Mouse (Mus musculus) liver, embryonic 16.5 days (tissue): ENCODE data around the gene Tacc2. TPM values are rescaled to one million over a fixed set of nuclear protein-coding genes. Genes with fewer than 3 reads are reported as not detected.

Experiments
- ATAC-seq: fragments of 200-750 bp; cut with Nextera tagmentation; 2 replicates; pipeline ENCODE4 v1.8.0; 2017; ENCODE audit warnings: low read depth, mild to moderate bottlenecking, moderate number of reproducible peaks, moderate library complexity
- H3K27ac ChIP-seq: fragments of 300-500 bp; sonication (generic); 2 replicates; pipeline ENCODE4 v1.5.1; 2014; ENCODE audit warnings: mild to moderate bottlenecking, low read length
- H3K27me3 ChIP-seq: fragments of 300-500 bp; sonication (generic); 2 replicates; pipeline ENCODE4 v1.6.1; 2014; ENCODE audit warnings: low read depth, low read length, mixed read lengths; ENCODE audit not compliant: control insufficient read depth, insufficient read depth
- H3K36me3 ChIP-seq: fragments of 300-500 bp; sonication (generic); 2 replicates; pipeline ENCODE4 v1.6.1; 2014; ENCODE audit warnings: mild to moderate bottlenecking; ENCODE audit not compliant: control insufficient read depth, insufficient read depth
- H3K4me1 ChIP-seq: fragments of 300-500 bp; sonication (generic); 2 replicates; pipeline ENCODE4 v1.6.1; 2014; ENCODE audit warnings: low read depth, low read length, mixed read lengths; ENCODE audit not compliant: control insufficient read depth
- H3K4me2 ChIP-seq: fragments of 300-500 bp; sonication (generic); 2 replicates; pipeline ENCODE4 v1.6.1; 2014; ENCODE audit warnings: low read depth, low read length, mixed read lengths
- H3K4me3 ChIP-seq: fragments of 300-500 bp; sonication (generic); 2 replicates; pipeline ENCODE4 v1.5.1; 2014; ENCODE audit warnings: low read depth, mild to moderate bottlenecking, low read length
- H3K9ac ChIP-seq: fragments of 300-500 bp; sonication (generic); 2 replicates; pipeline ENCODE4 v1.6.1; 2014; ENCODE audit warnings: low read depth, low read length
- H3K9me3 ChIP-seq: fragments of 300-500 bp; sonication (generic); replicated peaks from 2 replicates; pipeline ENCODE4 v1.6.1; 2016; ENCODE audit warnings: low read length; ENCODE audit not compliant: control insufficient read depth
- WGBS: fragments of 180-500 bp; shearing (Covaris S2); extraction: QIAGEN DNeasy Blood & Tissue Kit; methylation state at CpG from one replicate; pipeline ENCODE4 v1.1.7; 2014; ENCODE audit not compliant: insufficient replicate concordance; 5-methylcytosine and 5-hydroxymethylcytosine counted together
- polyA plus RNA-seq: library from polyadenylated mRNA; unstranded; fragments of >200 nt; fragmentation: Nextera tagmentation; extraction: Ambion mirVana; gene quantifications from 2 replicates; pipeline ENCODE4 v1.2.1, GENCODE M21; 2015

The Tacc2 gene
- polyA plus RNA-seq, 1 experiment from 2014 or later, result 3.3 TPM

DNA sequence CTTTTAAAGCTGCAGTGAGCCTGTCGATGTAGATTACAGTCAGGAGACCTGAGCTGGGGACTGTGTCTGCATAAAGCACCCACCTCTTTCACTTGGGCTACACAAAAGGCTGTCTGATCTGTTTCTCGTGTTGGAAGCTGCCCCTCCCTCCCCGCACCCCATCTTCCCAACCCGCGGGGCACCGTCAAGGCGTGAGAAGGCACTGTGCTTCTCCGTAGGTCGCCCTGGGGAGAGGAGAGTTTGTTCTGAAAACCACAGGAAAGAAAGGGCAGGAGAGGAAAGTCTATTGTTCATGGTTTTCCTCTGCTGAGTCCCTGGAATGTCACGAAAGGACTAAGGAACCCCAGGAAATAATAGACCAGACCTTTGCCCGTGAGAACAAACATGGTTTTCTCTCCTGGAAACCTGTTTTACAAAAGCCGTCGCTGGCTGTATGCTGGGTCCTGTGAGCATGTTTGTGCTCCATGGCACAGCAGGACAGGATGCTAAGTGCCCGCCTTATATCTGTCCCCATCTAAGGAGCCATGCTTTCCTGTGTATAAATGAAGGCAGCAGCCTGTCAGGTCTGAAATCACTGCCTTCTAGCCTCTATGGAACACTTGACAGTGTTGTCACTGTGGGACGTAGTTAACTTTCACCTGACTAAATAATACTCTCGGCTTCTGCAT is 142.8 kb downstream of the Tacc2 start:
- Histone ChIP-seq H3K36me3 (no peaks in the 10 kb centered on the region), H3K9me3 (no peaks in the 10 kb centered on the region), H3K27ac (no peak overlapping the region), H3K4me1 (no peaks in the 10 kb centered on the region; the same call in 1 of the 2 replicates), H3K9ac (no peak overlapping the region), H3K4me3 (no peak overlapping the region), H3K4me2 (no peak overlapping the region), H3K27me3 (no peaks in the 10 kb centered on the region)
- ATAC-seq, result no peak
- 37% methylated on average over 16 of the region's 16 CpGs for WGBS

- Histone ChIP-seq H3K27ac (no peak overlapping the region), H3K27me3 (no peaks in the 10 kb centered on the region), H3K4me1 (no peaks in the 10 kb centered on the region; the same call in 1 of the 2 replicates), H3K9me3 (no peaks in the 10 kb centered on the region), H3K9ac (no peak overlapping the region), H3K4me3 (no peak overlapping the region), H3K4me2 (no peak overlapping the region), H3K36me3 (no peaks in the 10 kb centered on the region)
- no peak for ATAC-seq
- 67% methylated on average over 9 of the region's 9 CpGs for WGBS
Measured at GRCm38 (mm10) chr7:130720646-130721335, 143.6 kb downstream of the Tacc2 start.

GRCm38 (mm10) chr7:130726185-130726584 is 148.9 kb downstream of the Tacc2 start:
- Histone ChIP-seq H3K4me1 (peaks cover 5% of the 10 kb centered on the region), H3K27ac (no peak overlapping the region), H3K9ac (no peak overlapping the region), H3K9me3 (no peaks in the 10 kb centered on the region), H3K27me3 (no peaks in the 10 kb centered on the region), H3K4me3 (no peak overlapping the region), H3K36me3 (no peaks in the 10 kb centered on the region), H3K4me2 (no peak overlapping the region)
- ATAC-seq, result no peak
- WGBS, result 25% methylated on average over 3 of the region's 3 CpGs

GRCm38 (mm10) chr7:130726724-130727422 is 149.6 kb downstream of the Tacc2 start:
- Histone ChIP-seq H3K4me3 (no peak overlapping the region), H3K9ac (no peak overlapping the region), H3K27me3 (no peaks in the 10 kb centered on the region), H3K36me3 (no peaks in the 10 kb centered on the region), H3K9me3 (no peaks in the 10 kb centered on the region), H3K27ac (no peak overlapping the region), H3K4me2 (no peak overlapping the region), H3K4me1 (peaks cover 5% of the 10 kb centered on the region)
- ATAC-seq, result no peak
- WGBS, result 29% methylated on average over 8 of the region's 8 CpGs

DNA sequence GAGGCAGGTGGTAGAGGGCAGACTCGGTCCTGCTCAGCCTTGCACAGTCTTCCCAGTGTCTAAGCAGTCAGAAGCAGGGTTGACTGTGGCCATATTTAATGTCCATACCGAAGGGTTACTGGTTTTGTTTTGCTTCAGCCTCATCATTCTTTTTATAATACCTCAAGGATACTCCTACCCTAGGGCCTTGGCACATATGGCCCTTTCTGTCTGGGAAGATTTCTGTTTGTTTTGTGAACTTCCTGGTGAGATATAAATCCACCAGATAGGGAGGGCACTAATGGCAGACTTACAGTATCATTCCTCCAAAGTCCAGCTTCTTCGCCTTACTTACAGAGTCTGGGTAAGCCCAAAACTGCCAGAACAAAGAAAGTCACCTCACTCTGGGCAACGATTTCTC is 150.3 kb downstream of the Tacc2 start:
- H3K36me3 ChIP-seq, result no peaks in the 10 kb centered on the region
- no peak overlapping the region for H3K4me2 ChIP-seq
- H3K4me1 ChIP-seq, result peaks cover 5% of the 10 kb centered on the region
- no peaks in the 10 kb centered on the region for H3K27me3 ChIP-seq
- no peak overlapping the region for H3K4me3 ChIP-seq
- H3K9me3 ChIP-seq, result no peaks in the 10 kb centered on the region
- no peak overlapping the region for H3K27ac ChIP-seq
- 58% methylated on average over 4 of the region's 4 CpGs for WGBS
- no peak for ATAC-seq
- no peak overlapping the region for H3K9ac ChIP-seq

DNA sequence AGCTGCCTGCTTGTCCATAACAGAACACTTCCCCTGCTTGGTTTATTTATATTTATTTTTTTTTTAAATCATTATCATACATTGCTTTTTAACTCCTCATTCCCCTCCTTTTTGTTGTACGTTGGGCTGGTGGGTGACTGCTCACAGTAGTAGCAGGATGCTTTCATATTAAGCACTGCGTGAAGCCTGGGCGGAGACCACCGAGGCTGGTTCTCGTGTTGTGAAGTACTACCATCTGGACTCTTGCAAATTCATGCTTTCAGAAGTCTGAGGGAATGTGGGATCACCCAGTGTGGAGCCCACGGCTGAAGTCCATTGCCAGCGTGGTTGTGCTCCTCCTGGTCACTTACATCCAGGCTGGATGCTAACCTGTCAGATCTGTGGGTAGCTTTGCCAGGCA is 154.6 kb downstream of the Tacc2 start:
- Histone ChIP-seq H3K9me3 (no peaks in the 10 kb centered on the region), H3K36me3 (no peaks in the 10 kb centered on the region), H3K27me3 (no peaks in the 10 kb centered on the region), H3K4me2 (no peak overlapping the region), H3K9ac (no peak overlapping the region), H3K27ac (no peak overlapping the region), H3K4me1 (peaks cover 4% of the 10 kb centered on the region), H3K4me3 (no peak overlapping the region)
- WGBS, result 72% methylated on average over 7 of the region's 7 CpGs
- no peak for ATAC-seq

DNA sequence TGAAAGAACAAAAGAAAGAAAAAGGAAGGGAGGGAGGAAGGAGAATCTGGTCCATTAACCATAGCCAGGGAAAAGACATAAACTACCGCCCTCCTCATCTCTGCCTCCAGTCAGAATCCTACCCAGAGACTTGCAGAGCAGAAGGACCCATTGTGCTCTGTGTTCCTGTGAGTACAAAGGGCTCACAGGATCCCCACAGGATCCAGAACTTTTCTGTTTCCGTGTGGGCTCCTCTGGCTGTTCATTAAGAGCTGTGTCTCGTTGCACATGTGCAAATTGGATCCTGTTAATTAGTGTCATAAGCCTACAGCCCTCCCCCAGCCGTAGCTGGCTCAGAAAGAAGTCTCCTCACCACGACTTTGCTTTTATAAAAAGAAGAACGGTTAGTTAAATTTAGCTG is 155.7 kb downstream of the Tacc2 start:
- 60% methylated on average over 6 of the region's 6 CpGs for WGBS
- H3K4me1 ChIP-seq, result no peaks in the 10 kb centered on the region
- no peaks in the 10 kb centered on the region for H3K27me3 ChIP-seq
- no peaks in the 10 kb centered on the region for H3K9me3 ChIP-seq
- no peak overlapping the region for H3K4me3 ChIP-seq
- H3K36me3 ChIP-seq, result no peaks in the 10 kb centered on the region
- H3K4me2 ChIP-seq, result no peak overlapping the region
- no peak for ATAC-seq
- H3K9ac ChIP-seq, result no peak overlapping the region
- H3K27ac ChIP-seq, result no peak overlapping the region

DNA sequence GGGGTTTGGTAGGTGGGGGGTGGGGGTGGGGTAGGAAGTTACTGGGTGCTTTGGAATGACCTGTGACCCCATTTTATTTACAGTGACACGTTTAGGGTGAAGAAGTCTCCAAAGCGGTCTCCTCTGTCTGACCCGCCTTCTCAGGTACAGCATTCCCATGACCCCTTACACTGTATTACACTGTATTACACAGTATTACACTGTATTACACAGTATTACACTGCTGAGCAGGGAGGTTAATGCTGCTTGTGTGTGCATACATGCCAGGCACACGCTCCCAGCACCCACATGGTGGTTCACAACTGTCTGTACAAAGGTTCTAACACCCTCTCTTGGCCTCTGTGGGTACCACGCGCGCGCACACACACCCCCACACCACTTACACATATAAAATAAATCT is 156.2 kb downstream of the Tacc2 start:
- no peaks in the 10 kb centered on the region for H3K36me3 ChIP-seq
- H3K9ac ChIP-seq, result no peak overlapping the region
- no peak overlapping the region for H3K27ac ChIP-seq
- 76% methylated on average over 8 of the region's 8 CpGs for WGBS
- no peak overlapping the region for H3K4me2 ChIP-seq
- no peaks in the 10 kb centered on the region for H3K9me3 ChIP-seq
- no peak for ATAC-seq
- H3K4me3 ChIP-seq, result no peak overlapping the region
- no peaks in the 10 kb centered on the region for H3K4me1 ChIP-seq
- no peaks in the 10 kb centered on the region for H3K27me3 ChIP-seq

DNA sequence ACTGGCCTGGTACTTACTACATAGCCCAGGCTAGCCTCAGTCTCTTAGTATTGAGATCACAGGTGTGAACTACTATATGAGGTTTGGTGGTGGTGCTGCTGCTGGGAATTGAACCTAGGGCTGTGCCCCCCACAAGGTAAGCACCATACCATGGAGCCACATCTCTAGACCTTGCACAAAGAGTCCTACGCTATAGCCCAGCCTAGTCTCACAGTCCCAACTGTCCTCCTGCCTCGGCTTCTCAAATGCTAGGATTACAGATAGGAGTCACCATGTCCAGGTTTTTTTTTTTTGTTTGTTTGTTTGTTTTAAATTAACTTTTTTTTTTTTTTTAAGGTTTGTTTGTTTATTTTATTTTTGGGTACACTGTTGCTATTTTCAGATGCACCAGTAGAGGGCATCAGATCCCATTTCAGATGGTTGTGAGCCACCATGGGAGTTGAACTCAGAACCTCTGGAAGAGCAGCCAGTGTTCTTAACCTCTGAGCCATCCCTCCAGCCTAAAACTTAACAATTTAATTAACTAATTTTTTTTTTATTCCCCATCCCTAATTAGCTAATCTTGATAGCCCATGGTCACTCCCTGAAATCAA is 157.1 kb downstream of the Tacc2 start:
- Histone ChIP-seq H3K4me2 (no peak overlapping the region), H3K4me1 (no peaks in the 10 kb centered on the region), H3K4me3 (no peak overlapping the region), H3K27me3 (no peaks in the 10 kb centered on the region), H3K27ac (no peak overlapping the region), H3K9ac (no peak overlapping the region), H3K36me3 (no peaks in the 10 kb centered on the region), H3K9me3 (no peaks in the 10 kb centered on the region)
- 67% methylated on average over 2 of the region's 2 CpGs for WGBS
- ATAC-seq, result no peak
